Mouse (Mus musculus) brain, adult 2 months (tissue): ENCODE measurements at regions not wholly inside any gene's neighbourhood (a gene's known extent, or its start where the extent isn't known, plus 50 kb on each side); places are given as distances from the start of the nearest gene placed in this dataset.

Source experiments
- DNase-seq: peaks from one replicate; pipeline ENCODE4 v3.0.0; 2011; ENCODE audit warnings: low read depth, low spot score

DNA sequence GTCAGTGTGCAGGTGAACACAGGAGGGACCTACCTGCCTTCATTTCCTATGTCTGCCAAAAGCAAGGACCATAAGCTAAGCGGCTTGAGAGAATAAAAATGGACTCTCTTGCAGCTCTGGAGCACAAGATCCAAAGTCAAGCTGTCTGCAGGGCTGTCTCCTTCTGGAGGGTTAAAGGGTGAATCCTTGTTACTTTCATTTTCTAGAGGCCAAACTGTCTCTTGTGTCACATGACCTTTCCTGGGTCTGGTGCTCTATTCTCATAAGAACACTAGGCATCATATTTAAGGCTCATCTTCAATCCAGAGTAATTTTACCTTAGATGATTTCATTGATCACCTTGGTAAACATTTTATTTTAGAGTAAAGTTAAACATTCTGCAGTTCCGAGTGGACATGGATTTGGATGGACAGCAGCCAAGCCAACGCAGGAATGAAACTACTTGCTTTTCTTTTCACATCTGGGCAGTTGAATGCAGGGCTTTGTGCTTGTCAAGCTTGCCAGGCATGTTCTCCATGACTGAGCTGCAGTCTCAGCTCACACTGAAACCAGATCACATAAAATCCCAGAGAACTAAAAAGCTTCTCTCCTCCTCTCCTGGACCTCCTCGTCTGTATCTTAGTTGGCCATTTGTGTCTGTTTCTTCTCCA lies 180.8 kb downstream of the Cd83 start:
- DNase-seq = no peak

DNA sequence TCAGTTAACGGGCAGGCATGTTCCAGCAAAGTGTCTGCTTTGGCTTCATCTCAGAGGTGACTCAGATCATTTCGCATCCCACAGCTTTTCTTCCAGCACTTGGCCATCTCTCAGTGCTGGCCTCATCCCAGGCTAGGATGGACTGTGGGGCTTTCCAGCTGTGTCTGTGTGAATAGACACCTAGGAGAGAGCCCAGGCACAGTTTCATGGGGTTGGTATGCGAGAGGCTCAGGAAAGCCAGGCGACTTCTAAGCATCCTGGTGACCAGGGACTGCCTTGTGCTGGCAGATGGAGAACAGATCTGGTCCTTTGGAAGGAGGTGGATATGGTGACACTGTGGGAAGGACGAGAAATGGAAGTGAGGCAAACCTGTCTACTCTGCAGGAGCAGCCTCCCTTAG lies 182.9 kb downstream of the Cd83 start:
- peak; percentile 71 for DNase-seq

- no peak for DNase-seq
Observed at GRCm38 (mm10) chr13:43972906-43973305, 188.3 kb downstream of the Cd83 start.

DNA sequence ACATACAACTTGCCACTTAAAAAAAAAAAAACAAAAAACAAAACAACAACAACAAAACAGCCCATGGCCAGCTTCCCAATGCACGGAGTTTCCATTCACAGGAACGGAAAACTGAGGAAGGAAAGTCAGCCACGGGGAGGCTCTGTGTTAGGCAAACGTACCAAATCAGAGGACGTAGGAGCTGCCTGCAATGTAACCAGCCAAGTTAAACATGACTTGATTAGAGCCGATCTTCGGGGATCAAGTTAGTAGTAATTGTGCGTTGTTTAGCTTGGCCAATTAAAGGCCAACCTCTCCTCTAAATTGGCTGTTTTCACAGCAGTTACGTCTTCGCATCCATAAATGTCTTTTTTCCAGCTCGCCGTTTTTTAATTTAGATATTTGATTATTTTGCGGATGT lies 190.7 kb downstream of the Cd83 start:
- no peak for DNase-seq

DNA sequence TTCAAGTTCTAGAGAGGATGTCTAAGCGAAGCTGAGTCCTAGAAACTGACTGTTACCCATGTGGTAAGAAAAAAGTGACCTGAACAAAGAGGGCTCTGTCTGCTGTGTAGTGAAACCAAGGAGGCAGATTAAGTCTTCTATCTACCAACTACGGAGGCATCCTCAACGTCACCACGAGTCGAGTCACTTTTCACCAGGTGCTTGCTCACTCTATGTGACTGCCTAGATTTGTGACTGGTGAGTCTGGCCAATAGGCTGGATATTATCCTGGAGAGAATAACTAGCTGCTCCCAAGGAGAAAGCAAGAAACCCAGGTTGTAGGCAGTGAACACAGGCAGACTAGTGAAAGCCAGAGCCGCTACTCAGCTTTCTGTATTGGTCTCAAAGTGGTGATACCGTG lies 191.2 kb downstream of the Cd83 start:
- DNase-seq = no peak

GRCm38 (mm10) chr13:43976676-43977075 lies 192.1 kb downstream of the Cd83 start:
- DNase-seq = no peak

GRCm38 (mm10) chr13:43987338-43987737 lies 202.8 kb downstream of the Cd83 start:
- DNase-seq = no peak

GRCm38 (mm10) chr13:43988421-43988820 lies 203.8 kb downstream of the Cd83 start:
- no peak for DNase-seq

DNA sequence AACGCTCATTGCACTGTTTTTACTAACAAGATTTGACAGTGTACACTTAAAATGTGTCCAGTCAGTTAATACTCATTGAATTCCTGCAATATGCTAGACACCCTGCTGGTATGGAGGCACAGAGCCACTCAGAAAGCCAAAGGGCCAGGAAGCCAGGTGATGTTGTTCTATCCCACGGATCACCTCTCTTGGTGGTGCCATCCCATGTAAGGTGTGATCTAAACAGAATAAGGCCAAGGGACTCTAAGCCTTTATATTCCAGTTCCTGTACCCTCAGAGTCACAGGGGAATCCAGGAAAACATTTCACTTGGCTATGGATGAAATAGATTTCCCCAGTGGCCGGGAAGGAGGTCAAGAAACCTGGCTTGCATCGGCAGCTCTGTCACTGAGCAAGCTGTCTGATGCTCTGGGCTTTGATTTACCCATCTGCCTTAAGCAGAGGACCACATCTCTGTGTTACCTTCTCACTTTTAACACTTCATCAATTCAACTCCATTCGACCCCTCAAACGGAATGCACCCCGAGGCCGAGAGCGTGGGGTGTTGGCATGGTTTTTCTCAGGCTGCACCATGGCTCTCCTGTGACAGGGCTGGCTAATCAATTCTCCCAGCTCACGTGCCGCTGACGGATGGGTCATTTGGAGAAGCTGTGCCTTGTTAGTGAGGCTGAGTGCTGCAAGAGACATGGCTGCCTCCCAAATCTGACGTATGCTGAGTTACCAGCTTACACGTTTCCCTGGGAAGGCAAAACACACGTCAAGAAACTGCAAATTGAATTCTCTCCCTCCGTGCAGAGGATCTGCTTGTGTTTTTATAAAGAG lies 205.9 kb downstream of the Cd83 start:
- DNase-seq = peak; percentile 92

GRCm38 (mm10) chr13:43991774-43992173 lies 207.2 kb downstream of the Cd83 start:
- DNase-seq = peak; percentile 23

- DNase-seq = no peak
Observed at GRCm38 (mm10) chr13:43992968-43993367, 208.4 kb downstream of the Cd83 start.

DNA sequence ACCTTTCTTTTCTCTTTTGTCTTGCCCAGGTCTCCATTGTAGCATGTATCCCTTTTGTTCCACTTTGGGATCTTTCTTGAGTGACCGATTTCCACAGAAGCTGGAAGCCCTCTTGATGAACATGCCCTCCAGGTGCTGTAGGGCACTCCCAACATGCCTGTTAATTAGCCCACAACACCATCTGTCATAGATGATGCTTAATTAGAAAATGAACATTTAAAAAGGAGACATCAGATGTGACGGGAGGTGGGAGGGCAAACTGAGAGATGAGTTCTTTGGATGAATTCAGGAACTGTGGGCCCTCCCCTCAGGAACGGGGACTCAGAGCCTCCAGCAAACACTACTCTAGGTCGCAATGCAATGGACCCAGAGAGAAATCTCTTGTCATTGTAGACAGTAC lies 209.8 kb downstream of the Cd83 start:
- DNase-seq = no peak

DNA sequence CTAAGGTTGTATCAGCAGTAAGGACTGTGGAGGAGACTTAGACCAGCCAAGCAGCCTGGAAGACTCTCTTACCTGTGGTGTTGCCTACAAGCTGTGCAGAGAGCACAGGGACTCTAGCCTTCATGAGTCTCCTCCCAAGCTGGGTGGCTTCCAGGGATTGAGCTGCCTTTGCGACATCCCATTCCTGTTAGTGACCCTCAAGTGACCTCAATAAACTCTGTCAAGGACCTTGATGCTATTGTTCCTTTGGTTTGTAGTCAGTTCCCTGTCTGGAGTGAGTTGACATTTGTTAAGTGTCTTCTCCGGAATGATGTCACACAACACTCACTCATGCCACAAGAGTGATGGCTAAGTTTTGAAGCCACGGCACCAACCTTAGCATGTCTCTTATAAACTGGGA lies 211.0 kb downstream of the Cd83 start:
- no peak for DNase-seq

- no peak for DNase-seq
Observed at GRCm38 (mm10) chr13:44001861-44002545, 217.4 kb downstream of the Cd83 start.

DNA sequence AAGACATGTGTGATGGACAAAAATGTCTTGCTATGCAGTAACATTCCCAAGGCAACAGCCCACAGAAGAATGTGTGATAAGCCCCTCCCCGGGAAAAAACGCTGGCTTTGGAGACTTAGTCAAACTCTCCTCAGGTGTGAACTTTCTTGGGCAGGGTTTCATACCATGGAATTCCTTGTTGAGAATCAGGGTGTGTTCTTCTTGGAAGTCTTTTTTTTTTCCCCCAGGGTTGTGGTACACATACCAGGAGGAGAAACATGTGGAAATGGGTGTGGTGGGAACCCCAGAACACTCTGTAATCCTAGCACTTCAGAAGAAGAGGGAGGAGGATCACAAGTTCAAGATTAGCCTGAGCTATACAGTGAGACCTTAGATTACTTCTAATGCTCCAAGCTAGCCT lies 228.3 kb downstream of the Cd83 start:
- DNase-seq = no peak

DNA sequence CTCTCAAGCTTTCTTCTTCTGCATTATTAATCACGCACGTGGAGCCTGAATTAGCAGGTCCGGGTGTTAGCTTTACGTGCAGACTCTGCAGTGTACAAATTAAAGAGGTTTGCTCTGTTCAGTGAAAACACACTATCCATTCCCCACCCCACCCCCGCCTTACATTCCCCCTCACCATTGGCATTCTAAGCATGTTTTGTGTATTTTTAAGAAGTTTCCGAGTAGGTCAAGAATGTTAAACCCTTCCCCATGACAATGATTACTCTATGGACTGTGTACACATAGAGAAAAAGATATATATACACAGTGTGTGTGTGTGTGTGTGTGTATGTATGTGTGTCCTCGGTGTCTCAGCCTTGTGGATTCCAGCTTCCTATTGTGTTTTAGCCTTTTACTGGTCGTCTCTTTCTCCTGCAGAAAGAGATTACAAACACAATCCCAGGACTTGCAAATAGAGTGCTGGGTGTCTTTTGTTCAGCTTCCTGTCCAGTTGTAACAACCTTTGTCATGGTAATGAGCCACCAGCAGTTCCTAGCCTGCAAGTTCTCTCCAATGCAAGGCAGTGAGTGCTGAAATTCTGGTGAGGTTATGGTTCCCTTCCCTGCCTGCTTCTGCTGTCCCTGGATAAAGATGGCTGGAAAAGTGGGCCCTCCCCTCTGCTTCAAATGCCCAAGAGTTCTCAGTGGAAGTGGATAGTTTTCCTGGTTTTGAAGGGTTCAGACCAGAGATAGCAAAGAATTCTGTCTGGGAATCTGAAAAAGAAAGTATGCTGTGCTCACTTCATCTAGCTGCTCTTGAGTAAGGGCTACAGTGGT lies 234.1 kb downstream of the Cd83 start:
- peak; percentile 26 for DNase-seq

- no peak for DNase-seq
Observed at GRCm38 (mm10) chr13:44019304-44019583, 234.7 kb downstream of the Cd83 start.

GRCm38 (mm10) chr13:44020851-44021250 lies 236.3 kb downstream of the Cd83 start:
- no peak for DNase-seq

DNA sequence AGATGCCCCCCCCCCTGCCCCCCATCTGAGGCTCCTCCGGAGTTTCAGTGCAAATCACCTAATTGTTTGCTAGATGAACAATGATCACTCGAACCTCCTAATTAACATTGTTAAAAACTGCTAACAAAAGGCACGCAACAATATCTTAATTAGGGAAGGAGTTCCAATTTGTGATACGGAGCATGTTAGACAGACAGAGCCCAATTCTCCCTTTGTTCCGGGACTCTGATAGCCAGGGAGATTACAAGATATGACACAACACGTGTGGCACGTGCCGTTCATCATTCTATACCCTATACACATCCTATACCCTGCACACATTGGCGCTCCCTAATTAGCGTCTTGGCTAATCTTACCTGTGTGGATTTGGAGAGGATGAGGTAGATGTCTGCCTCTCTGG lies 237.5 kb downstream of the Cd83 start:
- no peak for DNase-seq

DNA sequence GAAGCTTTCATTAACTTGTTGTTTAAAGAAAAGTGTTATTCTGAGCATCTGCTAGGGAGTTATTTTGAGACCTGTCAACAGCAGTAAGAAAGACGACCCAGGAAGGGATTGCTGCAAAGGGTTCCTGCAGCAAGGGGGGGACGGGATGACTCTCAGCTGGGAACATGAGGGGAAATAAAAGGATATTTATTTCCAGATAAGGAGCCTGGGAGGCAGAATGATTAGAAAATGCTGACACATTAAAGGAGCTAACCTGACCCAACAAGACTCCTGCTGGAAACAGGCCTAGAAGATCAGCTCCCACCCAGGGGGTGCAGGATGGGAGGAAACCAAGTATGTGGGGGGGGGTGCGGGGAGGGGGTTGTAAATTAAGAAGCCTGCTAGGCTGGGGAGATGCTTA lies 240.0 kb downstream of the Cd83 start:
- peak; percentile 55 for DNase-seq

GRCm38 (mm10) chr13:44026321-44027255 lies 242.0 kb downstream of the Cd83 start:
- DNase-seq = no peak
